Mouse (Mus musculus): ENCODE results near the gene Tmem106c.

DNA sequence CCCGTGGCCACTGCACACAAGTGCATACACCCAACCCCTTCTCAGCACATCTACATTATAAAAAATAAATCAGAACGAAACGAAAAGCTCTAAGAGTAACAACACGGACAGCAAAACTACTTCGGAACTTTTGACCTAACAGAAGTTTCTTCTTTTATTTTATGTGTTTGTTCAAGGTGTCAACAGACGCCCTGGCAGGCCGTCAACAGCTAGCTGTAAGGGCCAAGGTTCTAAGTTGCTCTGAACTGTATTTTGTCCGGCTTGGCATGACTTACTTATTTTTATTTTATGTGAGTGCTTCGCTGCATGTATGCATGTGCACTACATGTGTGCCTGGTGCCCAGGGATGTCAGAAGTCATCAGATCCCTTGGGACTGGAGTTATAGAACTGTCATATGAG lies 42.2 kb upstream of the Tmem106c start:
- TF ChIP-seq CTCF (IDR thresholded peaks at IDR 0.05; ENCODE audit: low read depth) (no peak), EP300 (optimal IDR thresholded peaks at IDR 0.05) (no peak)
